Mouse (Mus musculus): ENCODE measurements at regions not wholly inside any gene's neighbourhood (a gene's known extent, or its start where the extent isn't known, plus 50 kb on each side); places are given as distances from the start of the nearest gene placed in this dataset.

GRCm38 (mm10) chr16:51795003-51795402 is 236.0 kb upstream of the Cblb start:
- Histone ChIP-seq H3K36me3 (no peaks in the 10 kb centered on the region), H3K27ac (no peak overlapping the region)
- 95% methylated on average over 3 of the region's 3 CpGs for WGBS

GRCm38 (mm10) chr16:51807323-51807722 is 223.7 kb upstream of the Cblb start:
- 75% methylated on average over 6 of the region's 6 CpGs for WGBS
- Histone ChIP-seq H3K36me3 (no peaks in the 10 kb centered on the region), H3K4me1 (replicated peaks) (no peaks in the 10 kb centered on the region), H3K27ac (no peak overlapping the region), H3K4me3 (replicated peaks) (no peak overlapping the region), H3K4me2 (no peak overlapping the region), H3K9me3 (no peaks in the 10 kb centered on the region), H3K27me3 (no peaks in the 10 kb centered on the region), H3K9ac (replicated peaks) (no peak overlapping the region)
- ATAC-seq (ENCODE audit: insufficient number of reproducible peaks, insufficient read depth, low FRiP score, low TSS enrichment, low read depth), result no peak

More at GRCm38 (mm10) chr16:51795003-51795402, 236.0 kb upstream of the Cblb start:
- no peak for ATAC-seq (ENCODE audit: insufficient number of reproducible peaks, insufficient read depth, low FRiP score, low TSS enrichment, low read depth)
- H3K27me3 ChIP-seq, result no peaks in the 10 kb centered on the region
- H3K9ac ChIP-seq (replicated peaks), result no peak overlapping the region
- H3K4me1 ChIP-seq (replicated peaks), result no peaks in the 10 kb centered on the region
- no peak overlapping the region for H3K4me2 ChIP-seq
- H3K4me3 ChIP-seq (replicated peaks), result no peak overlapping the region
- 0 out of 2 replicates have a peak, but pooled peaks cover 3% of the 10 kb centered on the region for H3K9me3 ChIP-seq

- no peak overlapping the region for H3K27ac ChIP-seq
- H3K27me3 ChIP-seq, result no peaks in the 10 kb centered on the region
- no peak overlapping the region for H3K4me2 ChIP-seq
- H3K9ac ChIP-seq (replicated peaks), result no peak overlapping the region
- no peaks in the 10 kb centered on the region for H3K4me1 ChIP-seq (replicated peaks)
- no peak for ATAC-seq (ENCODE audit: insufficient number of reproducible peaks, insufficient read depth, low FRiP score, low TSS enrichment, low read depth)
- H3K9me3 ChIP-seq, result no peaks in the 10 kb centered on the region
- 79% methylated on average over 2 of the region's 2 CpGs for WGBS
- H3K36me3 ChIP-seq, result no peaks in the 10 kb centered on the region
- H3K4me3 ChIP-seq (replicated peaks), result no peak overlapping the region
Measured at GRCm38 (mm10) chr16:51809120-51809519, 221.9 kb upstream of the Cblb start.

GRCm38 (mm10) chr16:51811073-51811472 is 220.0 kb upstream of the Cblb start:
- Histone ChIP-seq H3K27me3 (no peaks in the 10 kb centered on the region), H3K36me3 (no peaks in the 10 kb centered on the region), H3K4me1 (replicated peaks) (no peaks in the 10 kb centered on the region), H3K4me2 (no peak overlapping the region), H3K9ac (replicated peaks) (no peak overlapping the region), H3K9me3 (no peaks in the 10 kb centered on the region), H3K27ac (no peak overlapping the region), H3K4me3 (replicated peaks) (no peak overlapping the region)
- no peak for ATAC-seq (ENCODE audit: insufficient number of reproducible peaks, insufficient read depth, low FRiP score, low TSS enrichment, low read depth)
- WGBS, result 74% methylated on average over 1 of the region's 1 CpGs

GRCm38 (mm10) chr16:51842770-51843169 is 188.3 kb upstream of the Cblb start:
- no peak overlapping the region for H3K9ac ChIP-seq (replicated peaks)
- H3K36me3 ChIP-seq, result no peaks in the 10 kb centered on the region
- H3K27ac ChIP-seq, result no peak overlapping the region
- no peaks in the 10 kb centered on the region for H3K9me3 ChIP-seq
- no peak overlapping the region for H3K4me2 ChIP-seq
- no peaks in the 10 kb centered on the region for H3K4me1 ChIP-seq (replicated peaks)
- ATAC-seq (ENCODE audit: insufficient number of reproducible peaks, insufficient read depth, low FRiP score, low TSS enrichment, low read depth), result peak; percentile 63; the same call in 1 of the 2 replicates
- H3K27me3 ChIP-seq, result no peaks in the 10 kb centered on the region
- WGBS, result 66% methylated on average over 3 of the region's 3 CpGs
- no peak overlapping the region for H3K4me3 ChIP-seq (replicated peaks)

- Histone ChIP-seq H3K27ac (no peak overlapping the region), H3K4me2 (no peak overlapping the region), H3K9ac (replicated peaks) (no peak overlapping the region), H3K4me1 (replicated peaks) (no peaks in the 10 kb centered on the region), H3K27me3 (no peaks in the 10 kb centered on the region), H3K4me3 (replicated peaks) (no peak overlapping the region), H3K36me3 (no peaks in the 10 kb centered on the region), H3K9me3 (no peaks in the 10 kb centered on the region)
- 82% methylated on average over 4 of the region's 4 CpGs for WGBS
- ATAC-seq (ENCODE audit: insufficient number of reproducible peaks, insufficient read depth, low FRiP score, low TSS enrichment, low read depth), result no peak
Measured at GRCm38 (mm10) chr16:51845539-51845938, 185.5 kb upstream of the Cblb start.

- Histone ChIP-seq H3K4me2 (no peak overlapping the region), H3K4me1 (replicated peaks) (no peaks in the 10 kb centered on the region), H3K4me3 (replicated peaks) (no peak overlapping the region), H3K27me3 (no peaks in the 10 kb centered on the region), H3K27ac (no peak overlapping the region), H3K36me3 (no peaks in the 10 kb centered on the region), H3K9me3 (no peaks in the 10 kb centered on the region), H3K9ac (replicated peaks) (no peak overlapping the region)
- 89% methylated on average over 4 of the region's 4 CpGs for WGBS
- ATAC-seq (ENCODE audit: insufficient number of reproducible peaks, insufficient read depth, low FRiP score, low TSS enrichment, low read depth), result no peak
Measured at GRCm38 (mm10) chr16:51880711-51881110, 150.3 kb upstream of the Cblb start.

GRCm38 (mm10) chr16:51881127-51881526 is 149.9 kb upstream of the Cblb start:
- no peak for ATAC-seq (ENCODE audit: insufficient number of reproducible peaks, insufficient read depth, low FRiP score, low TSS enrichment, low read depth)
- Histone ChIP-seq H3K27ac (no peak overlapping the region), H3K27me3 (no peaks in the 10 kb centered on the region), H3K4me2 (no peak overlapping the region), H3K4me3 (replicated peaks) (no peak overlapping the region), H3K9me3 (no peaks in the 10 kb centered on the region), H3K4me1 (replicated peaks) (no peaks in the 10 kb centered on the region), H3K9ac (replicated peaks) (no peak overlapping the region), H3K36me3 (no peaks in the 10 kb centered on the region)
- whole genome bisulfite sequencing, result 89% methylated on average over 2 of the region's 2 CpGs

GRCm38 (mm10) chr16:51883813-51884212 is 147.2 kb upstream of the Cblb start:
- 89% methylated on average over 2 of the region's 2 CpGs for WGBS
- Histone ChIP-seq H3K4me2 (no peak overlapping the region), H3K27me3 (no peaks in the 10 kb centered on the region), H3K9me3 (no peaks in the 10 kb centered on the region), H3K36me3 (no peaks in the 10 kb centered on the region), H3K9ac (replicated peaks) (no peak overlapping the region), H3K27ac (no peak overlapping the region), H3K4me3 (replicated peaks) (no peak overlapping the region), H3K4me1 (replicated peaks) (no peaks in the 10 kb centered on the region)
- ATAC-seq (ENCODE audit: insufficient number of reproducible peaks, insufficient read depth, low FRiP score, low TSS enrichment, low read depth), result no peak

GRCm38 (mm10) chr16:51887496-51887895 is 143.5 kb upstream of the Cblb start:
- H3K9ac ChIP-seq (replicated peaks), result no peak overlapping the region
- no peak for ATAC-seq (ENCODE audit: insufficient number of reproducible peaks, insufficient read depth, low FRiP score, low TSS enrichment, low read depth)
- no peaks in the 10 kb centered on the region for H3K9me3 ChIP-seq
- H3K4me3 ChIP-seq (replicated peaks), result no peak overlapping the region
- no peaks in the 10 kb centered on the region for H3K27me3 ChIP-seq
- no peak overlapping the region for H3K4me2 ChIP-seq
- no peaks in the 10 kb centered on the region for H3K36me3 ChIP-seq
- 92% methylated on average over 5 of the region's 5 CpGs for WGBS
- no peak overlapping the region for H3K27ac ChIP-seq
- no peaks in the 10 kb centered on the region for H3K4me1 ChIP-seq (replicated peaks)

GRCm38 (mm10) chr16:51905588-51905987 is 125.4 kb upstream of the Cblb start:
- Histone ChIP-seq H3K9me3 (0 out of 2 replicates have a peak, but pooled peaks cover 6% of the 10 kb centered on the region), H3K9ac (replicated peaks) (no peak overlapping the region), H3K4me3 (replicated peaks) (no peak overlapping the region), H3K4me1 (replicated peaks) (no peaks in the 10 kb centered on the region), H3K4me2 (no peak overlapping the region), H3K36me3 (no peaks in the 10 kb centered on the region), H3K27me3 (no peaks in the 10 kb centered on the region), H3K27ac (no peak overlapping the region)
- WGBS, result 93% methylated on average over 2 of the region's 2 CpGs
- no peak for ATAC-seq (ENCODE audit: insufficient number of reproducible peaks, insufficient read depth, low FRiP score, low TSS enrichment, low read depth)

- Histone ChIP-seq H3K9me3 (no peaks in the 10 kb centered on the region), H3K36me3 (no peaks in the 10 kb centered on the region), H3K27me3 (no peaks in the 10 kb centered on the region), H3K4me1 (replicated peaks) (no peaks in the 10 kb centered on the region), H3K4me2 (no peak overlapping the region), H3K27ac (no peak overlapping the region), H3K9ac (replicated peaks) (no peak overlapping the region), H3K4me3 (replicated peaks) (no peak overlapping the region)
- ATAC-seq (ENCODE audit: insufficient number of reproducible peaks, insufficient read depth, low FRiP score, low TSS enrichment, low read depth), result no peak
- 77% methylated on average over 4 of the region's 4 CpGs for WGBS
Measured at GRCm38 (mm10) chr16:51906686-51907085, 124.3 kb upstream of the Cblb start.

All from limb, embryonic 12.5 days (tissue).